Mouse (Mus musculus) kidney, postnatal 25 days (tissue): ENCODE measurements around the gene Ccdc85c.
A peak's percentile ranks its signal among the peaks of the same experiment; 100 is the strongest.

Source experiments
- DNase-seq, 2 experiments: peaks; one replicate each; pipeline ENCODE4 v3.0.0; 2021; ENCODE audit warnings: mixed read lengths in 2 of 2

Gene Ccdc85c

DNA sequence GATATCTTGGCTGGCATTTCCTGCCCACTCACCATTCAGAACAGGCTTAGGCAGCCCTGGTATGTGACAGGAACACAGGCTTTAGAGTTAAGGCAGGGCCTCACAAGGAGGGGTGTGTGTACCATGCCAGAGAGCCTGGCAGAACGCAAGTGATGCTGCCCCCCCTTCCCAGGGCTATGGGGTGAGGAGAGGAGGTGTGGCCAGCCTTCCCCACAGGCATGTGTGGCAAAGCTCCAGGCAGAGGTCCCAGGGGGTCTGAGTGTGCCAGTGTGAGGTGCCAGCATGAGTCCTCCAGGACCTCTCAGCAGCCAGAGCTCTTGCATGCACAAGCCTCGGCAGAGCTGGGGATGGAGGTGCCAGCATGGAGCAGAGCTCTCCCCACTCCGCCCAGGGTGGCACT is 19.4 kb upstream of the Ccdc85c start:
- DNase-seq = no peak

DNA sequence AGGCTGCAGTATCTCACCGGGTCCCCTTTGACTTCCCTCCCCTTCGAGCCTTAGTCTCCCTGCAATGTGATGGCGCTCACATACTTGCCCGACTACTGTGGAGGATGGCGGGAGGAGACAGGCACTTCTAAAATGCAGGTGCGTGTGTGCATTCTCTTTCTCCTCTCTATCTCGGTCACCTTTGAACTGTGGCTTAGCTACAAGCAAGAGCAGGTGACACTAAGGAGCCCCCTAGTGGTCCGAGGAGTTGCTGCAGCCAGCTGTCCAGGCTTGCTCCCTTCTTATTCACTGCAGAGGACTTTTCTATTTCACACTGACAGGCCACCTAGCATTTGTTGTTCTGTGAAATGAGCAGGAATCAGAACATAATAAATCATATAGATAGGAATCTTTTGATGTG is 17.7 kb upstream of the Ccdc85c start:
- DNase-seq = peak; percentile 82 to 85

DNA sequence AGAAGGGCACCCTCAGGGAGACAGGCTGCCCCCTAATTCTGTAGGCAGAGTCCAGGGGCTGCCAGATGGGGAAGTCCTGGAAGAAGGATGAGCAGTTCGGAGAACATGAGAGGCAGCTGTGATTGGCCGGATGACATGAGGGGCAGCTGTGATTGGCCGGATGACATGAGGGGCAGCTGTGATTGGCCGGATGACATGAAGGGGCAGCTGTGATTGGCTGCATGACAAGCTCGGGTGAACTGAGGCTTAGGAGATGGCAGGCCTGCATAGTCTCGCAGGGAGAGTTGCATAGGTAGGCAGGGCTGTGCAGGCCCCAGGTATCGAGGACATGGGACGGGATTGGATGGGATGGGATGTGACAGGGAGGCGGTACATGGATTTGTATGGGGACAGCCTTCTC is 17.2 kb upstream of the Ccdc85c start:
- DNase-seq = peak in 1 of 2 experiments; percentile 56

DNA sequence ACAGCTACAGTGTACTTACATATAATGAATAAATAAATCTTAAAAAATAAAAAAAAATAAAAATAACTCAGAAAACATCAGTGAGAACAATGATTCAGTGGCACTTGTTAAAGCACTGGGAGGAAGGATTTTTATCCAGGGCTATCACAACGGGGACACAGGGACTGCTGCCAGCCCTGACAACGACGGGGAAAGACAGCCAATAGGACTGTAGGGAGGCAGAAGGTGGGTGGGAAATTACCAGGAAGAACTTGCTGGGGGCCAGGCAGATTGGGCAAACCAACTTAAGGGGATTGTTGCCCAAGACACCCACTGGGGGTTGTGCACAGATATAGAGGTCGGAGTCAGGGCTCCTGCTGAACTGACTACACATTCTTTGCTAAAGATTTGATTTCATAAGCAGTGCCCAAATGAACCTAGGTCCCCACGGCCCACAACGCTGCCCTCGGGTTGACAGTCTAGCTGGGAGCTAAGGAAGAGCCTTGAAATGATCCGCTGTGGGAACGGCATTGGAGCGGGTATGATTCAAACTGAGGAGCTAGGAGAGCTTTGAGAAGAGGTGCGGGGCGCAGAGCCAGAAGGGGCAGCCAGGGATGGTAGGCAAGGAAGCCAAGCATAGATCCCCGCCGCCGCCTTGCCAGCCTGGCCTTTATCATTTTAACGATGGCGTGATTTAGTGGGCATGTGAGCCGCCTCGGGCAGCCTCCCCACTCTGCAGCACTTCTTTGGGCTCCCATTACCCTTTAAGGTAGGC is 13.1 kb upstream of the Ccdc85c start:
- no peak for DNase-seq

DNA sequence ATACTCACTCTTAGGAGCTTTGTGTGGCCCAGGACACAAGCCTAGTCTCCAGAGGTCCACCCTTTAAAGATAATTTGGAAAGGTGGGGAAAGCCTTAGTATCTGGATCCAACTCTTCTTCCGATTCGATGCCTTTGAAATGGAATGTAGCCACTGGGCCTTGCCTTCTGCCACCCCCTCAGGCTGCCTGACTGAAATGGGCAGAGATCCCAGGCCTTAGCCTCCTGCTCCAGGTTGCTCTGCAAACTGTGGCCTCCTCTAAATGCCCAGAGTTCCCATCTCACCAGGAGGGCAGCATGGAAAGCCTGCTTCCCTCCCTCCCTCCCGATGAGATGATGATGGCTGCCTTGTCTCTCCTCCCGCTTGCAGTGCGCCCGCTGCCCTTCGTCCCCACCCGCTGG is 11.8 kb upstream of the Ccdc85c start:
- no peak for DNase-seq

DNA sequence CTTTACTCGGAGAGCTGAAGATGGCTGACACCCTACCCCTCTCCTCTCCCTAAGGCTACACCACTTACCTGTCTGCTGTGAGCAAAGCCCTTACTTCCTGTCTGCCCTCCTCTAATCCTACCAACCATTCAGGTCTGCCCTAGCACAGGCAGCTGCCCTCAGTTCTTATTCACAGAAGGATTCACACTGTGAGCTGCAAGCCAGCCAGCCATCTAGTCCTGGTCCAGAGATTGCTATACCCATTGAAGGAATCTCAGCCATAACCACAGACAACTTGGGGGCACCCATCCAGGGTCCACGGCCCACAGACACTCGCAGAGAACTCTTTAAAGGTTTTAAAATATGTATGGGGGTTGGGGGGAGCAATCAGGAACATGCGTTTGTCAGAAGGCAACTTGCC is 11.2 kb upstream of the Ccdc85c start:
- DNase-seq = no peak

DNA sequence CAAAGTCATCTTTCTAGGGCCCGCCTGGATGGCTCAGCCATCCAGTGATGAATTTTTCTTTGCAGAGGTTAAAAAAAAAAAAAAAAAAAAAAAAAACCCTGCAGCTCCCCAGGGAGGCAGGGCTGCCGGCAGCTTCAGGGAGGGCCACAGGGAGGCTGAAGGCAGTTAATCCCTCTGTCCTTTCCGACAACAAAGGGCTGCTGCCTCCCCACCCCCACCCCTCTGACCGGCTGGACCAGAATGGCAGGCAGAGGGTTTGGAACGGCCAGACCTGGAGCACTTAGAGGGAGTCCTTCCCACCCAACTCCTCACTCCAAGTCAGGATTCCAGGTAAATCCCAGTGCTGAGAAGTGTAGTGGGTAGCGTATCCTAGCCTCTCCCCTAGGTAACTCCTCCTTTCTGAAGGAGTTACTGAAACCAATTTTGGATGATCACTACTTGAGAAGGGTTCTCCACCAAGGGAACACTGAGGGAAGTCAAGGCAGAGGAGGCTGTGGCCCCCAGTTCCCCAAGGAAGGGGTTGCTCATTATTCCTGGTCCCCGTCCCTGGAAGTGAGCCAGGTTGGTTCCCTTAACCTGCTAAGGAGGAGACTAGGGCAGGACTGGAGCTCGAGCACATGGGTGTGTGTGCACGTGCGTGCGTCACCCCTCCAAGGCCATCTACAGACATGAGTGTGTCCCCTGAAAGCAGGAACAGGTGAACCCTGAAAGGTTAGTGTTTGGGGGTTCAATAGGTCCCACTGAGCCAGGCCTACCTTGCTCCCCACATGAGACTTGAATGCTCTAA is 10.2 kb upstream of the Ccdc85c start:
- no peak for DNase-seq

DNA sequence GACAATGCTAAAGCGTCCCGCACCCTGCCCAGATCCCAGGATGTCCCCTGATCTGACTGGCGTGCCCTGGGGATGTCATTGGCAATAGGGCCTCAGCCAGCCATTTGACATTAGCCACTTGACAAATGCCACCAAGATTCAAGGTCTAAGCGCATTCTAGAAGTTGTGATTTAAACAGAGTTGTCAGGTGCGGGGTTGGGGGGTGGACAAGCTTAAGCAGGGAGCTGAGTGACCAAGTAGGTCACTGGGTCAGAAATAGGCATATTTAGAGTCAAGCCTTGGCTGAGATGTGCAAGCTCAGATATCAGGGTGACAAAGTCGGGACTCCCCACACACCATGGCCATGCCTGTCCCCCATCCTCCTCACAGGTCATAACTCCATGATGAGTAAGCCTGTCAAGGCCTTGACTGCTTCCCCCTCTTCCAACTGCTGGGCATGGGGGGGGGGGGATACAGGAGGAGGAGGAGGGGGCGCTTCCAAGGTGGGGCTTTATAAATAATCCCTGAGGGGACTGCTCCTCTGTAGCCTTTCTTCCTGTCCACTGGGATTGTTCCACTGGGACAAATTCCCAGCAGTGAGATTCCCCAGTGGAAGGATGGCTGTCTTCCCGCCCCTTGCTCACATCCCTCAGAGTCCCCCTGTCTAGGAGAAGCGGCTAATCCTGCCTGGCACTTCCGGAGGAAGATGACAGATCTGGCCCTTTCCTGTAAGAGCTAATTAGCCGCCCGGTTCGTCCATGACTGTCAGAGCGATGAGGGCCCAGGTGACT is 9.4 kb upstream of the Ccdc85c start:
- peak in 1 of 2 experiments; percentile 21 for DNase-seq

DNA sequence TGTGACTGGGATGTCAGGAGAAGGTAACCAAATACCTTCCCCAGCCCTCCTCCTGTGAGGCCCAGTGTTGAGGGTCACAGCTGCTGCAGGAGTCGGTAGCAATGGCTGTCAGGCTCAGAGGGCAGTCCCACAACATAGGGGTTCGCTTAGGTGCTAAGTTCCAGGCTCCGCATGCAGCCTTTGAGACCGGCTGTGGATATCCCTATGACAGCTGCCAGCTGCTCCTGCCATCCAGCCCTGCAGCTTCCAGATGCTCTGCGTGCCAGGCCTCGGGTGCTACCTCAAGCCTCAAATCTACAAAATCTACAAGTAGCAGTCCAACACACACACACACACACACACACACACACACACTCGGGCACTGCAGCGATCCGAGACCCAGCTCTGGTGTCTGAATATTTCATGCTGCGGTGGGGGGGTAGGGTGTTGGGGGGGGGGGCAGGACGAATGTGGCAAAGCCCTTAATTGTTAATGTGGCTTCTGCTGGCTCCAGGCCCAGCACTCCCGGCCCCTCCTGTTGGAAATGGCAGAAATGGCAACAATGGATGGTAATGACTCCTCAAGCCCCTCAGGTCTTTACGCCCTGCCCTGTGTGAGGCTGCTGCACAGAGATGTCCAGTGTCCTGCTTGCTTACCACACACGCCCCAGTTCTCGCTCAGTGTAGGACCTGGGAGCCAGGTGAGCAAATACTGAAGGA is 3.1 kb upstream of the Ccdc85c start:
- DNase-seq = no peak

DNA sequence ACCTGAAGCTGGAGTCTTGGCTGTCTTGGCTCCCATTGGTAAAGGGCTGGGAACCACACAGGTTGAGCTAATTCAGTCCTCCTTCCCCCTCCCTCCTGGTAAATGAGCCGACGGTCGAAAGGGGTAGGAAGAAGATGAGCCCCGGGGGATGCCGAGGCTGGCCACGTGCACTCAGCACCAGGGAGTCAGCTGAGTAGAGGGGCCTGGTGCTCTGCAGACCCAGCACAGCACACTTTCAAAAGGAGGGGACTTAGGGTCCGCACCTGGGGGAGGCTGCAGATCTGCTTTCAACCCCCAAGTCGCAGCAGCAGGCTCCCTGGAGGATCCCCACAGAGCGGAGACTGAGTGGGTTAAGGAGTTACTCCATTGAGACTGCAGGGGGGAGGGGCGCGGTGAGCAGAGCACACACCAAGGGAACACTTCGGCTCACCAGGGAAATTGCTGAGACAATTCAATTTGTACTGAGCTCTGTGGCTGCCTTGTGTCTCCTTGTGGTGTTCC is 2.2 kb upstream of the Ccdc85c start:
- peak in 1 of 2 experiments; percentile 43 for DNase-seq

DNA sequence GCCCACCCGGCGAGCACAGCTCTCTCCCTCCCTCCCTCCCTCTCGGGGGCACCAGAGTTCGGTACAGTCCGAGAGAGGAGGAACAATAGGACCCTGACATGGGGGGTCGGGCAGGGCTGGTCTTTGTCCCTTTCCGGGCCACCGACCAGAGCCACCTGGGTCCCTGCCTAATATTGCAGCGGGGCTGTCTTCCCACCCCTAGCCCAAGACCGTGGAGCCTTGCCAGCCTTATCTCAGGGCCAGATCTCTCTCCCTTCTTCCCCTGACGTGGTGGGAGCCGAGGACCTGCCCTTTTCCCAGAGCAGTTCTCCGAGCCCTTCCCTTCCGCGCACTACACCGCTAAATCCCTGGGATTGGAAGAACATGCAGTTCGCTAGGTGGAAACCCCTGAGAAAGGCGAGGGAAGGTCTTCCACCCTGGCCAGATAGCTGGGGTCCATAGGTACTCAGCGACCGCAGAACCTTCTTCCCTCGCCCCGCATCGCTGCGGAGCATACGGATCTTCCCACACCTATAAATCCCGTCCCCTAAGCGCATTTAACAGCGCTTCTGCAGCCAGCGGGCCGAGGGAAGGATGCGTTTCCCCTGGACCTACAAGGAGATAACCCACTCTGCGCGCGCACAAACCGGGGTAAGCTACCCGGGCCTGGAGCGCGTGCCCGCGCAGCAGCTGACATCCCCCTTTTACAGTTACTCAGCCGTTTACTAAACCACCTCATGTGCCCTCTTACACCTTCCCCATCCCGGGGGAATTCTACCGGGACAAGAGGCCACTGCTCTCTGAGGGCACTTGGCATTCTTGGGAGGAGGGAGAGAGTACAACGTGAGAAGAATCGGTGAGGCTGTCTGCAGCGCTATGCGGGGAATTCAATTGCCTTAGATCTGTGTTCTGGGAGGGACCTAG is 946 bp upstream of the Ccdc85c start:
- DNase-seq = peak; percentile 49 to 82

DNA sequence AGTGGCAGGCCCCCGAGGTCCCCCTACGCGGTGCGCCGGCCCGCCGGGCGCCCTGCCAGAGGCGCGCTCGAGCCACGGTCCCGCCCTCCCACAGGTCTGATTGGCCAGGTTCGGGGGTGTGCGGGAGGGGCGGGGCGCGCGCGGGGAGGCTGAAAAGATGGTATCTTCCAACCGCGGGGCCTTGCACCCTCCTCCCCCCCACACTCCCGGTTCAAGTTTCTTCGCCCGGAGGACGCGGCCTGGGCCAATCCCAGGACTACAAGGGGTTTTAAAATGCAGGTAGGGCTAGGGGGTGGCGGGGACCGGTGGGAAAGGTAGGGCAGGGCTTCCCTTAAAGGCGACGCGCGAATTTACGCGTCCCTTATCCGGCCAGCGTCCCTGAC is 274 bp upstream of the Ccdc85c start:
- peak; percentile 97 to 99 for DNase-seq

DNA sequence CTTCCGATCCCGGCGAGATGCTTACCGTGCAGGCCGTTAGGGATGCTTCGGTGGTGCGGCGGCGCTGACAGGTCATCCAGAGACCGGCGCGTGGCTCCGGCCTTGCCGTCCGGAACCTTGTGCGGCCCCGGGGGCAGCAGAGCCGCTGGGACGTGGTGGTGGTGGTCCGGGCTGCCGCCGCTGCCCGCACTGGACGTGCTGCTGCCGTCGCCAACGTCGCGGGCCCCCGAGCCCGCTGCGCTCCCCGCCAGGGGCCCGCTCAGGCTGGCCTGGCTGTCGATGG is 971 bp downstream of the Ccdc85c start:
- no peak for DNase-seq

DNA sequence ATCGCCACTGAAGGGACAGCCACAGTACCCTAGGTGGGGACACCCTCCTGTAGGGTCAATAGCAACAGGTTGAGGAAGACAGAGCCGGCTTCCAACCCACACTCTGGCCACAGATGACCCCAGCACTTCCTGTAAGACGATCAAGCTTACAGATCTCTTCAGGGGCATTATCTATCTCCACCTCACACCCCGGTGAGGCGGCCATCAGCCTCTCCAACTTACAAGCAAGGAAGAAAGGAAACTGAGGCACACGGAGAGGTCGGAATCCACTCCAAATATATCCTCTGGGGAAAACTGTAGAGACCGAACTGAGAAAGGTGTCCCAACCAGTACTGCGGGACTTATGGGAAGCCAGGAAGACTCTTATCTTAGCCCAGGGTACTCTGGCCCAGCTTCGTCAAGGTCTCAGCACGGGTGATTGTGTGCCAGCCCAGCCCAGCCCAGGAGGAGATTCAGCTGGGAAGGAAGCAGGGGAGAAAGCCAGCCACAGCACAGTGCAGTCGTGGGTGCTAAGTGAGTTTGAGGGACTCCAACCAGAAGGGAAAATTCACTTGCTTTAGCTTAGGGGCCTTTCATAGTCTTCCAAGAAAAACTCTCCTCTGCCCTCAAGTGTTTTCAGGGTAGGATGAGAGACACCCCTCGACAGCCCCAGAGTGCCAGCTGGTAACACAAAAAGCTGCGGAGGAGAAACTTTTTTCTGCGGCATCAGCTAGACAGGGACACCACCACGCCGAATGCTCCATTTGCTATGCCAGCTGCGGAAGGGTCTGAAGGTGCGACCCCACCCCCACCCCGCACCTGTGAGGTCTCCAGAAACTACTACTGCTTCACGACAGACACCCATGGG is 1.5 kb downstream of the Ccdc85c start:
- DNase-seq = no peak

DNA sequence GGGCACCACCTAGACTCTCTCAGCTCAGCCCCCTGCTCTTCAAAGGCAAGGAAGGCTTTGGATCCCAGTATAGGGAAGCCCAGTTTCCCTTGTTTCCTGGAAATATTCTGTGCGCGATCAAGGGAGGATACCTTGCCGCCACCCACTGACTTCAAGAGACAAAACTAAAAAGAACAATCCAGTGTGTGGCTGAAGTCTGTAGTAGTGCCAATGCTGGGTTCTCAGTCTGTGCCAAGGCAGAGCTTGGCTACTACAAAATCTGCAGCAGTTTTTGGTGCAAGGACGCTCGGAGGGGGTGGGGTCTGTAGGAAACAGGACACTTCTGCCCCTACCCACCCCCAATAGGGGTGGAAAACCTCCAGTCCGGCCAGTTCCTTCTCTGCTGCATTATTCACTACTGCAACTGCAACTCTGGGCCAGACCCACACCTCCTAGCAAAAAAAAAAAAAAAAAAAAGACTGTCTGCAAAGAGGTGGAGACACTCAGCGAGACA is 3.0 kb downstream of the Ccdc85c start:
- DNase-seq = no peak

DNA sequence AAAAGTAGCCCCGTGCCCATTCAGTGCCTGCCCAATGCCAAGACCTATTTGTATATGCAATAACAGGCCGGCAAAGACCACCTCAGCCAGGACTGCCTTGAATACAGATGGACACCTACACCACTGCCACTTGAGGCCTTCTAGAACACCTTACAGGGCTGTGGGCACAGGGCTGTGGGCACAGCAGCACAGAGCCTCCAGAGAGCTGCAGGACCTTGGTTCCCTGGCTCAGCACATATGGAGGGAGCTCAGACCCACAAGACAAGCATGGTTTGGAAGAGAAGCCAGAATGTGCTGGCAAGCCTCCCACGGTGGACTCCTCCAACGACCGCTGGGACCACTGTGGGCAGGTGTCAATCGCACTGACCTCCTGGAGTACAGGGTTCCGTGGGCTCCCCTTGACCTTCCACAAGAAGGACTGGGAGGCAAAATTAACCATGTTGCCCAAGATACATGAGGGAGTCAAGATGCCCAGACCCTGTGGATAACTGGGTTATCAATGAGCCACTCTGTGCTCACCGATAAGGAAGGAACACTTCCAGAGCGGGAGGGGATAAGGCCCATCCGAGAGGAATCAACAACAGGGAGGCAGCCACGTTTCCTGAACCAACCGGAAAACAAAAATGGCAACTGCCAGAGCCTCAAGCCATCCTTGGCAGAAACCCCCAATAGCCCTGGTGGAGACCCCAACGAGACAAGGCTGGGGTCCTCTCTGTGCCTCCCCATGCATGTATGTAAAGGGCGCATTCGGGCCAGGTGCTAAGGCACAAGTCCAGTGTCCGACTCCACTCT is 3.7 kb downstream of the Ccdc85c start:
- no peak for DNase-seq

DNA sequence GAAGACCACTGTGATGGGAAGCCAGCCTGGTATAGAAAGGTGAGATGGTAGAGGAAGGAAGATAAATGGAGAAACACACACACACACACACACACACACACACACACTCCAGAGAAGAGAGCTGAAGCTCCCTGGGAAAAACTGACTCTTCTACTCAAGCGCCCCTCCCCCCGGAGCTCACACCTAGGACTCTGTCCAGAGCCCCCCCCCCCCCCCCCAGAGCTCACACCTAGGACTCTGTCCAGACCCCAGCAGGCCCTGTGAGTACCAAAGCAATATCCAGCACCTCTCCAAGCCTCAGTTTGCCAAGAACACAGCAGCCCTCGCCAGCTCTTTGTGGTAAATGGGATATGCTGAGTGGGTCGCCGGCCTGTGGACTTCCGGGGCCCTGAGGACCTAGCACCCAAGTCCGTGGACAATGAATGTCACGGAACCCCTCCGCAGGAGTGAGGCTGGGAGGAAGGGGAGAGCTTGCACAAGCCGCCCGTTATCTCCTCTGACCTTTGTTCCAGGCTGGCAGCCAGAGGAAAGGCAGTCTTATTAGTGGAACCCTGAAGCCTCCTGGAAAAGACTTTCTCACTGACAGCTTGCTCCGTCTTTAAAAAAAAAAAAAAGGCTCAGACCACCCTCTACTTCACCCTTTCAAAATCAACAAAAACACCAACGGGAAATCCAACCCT is 4.8 kb downstream of the Ccdc85c start:
- peak; percentile 60 to 80 for DNase-seq

DNA sequence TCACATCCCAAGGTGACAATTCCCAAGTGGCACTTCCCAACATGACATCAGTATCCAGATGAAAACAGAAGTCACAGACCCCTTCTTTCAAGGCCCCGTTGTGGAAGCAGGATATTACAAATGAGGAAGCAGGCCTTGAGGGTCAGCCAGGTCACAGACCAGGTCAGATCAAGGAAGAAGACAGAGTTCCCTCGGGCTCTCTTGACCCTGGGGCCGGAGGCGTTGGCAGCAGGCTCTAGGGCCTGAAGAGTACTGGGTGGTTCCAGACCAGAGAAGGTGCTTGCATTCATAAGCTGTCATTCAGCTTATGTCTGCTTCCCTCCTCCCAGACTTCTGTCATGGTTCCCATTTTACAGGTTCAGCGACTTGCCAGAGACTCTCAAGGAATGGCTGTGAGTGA is 5.5 kb downstream of the Ccdc85c start:
- DNase-seq = no peak

DNA sequence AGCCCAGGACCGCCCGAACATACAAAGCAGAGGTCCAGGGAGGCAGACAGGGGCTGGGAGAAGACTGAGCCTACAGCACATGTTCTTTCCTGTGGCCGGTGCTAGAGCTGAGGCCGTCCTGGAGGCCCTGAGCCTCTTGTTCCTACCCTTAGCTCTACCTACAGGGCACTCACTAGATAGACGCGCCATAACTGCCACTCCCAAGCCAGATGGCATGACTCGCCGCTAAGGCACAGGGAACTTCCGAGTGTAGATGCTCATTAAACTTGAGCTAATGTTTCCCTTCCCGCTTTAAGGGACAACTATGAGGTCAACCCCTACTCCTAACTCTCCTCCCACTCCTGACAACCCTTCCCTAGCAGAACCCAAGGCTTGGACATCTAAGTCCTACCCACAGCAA is 6.3 kb downstream of the Ccdc85c start:
- DNase-seq = no peak
